Comparison of ENCODE assay signal across 9 mouse cellular contexts in the genomic region with DNA sequence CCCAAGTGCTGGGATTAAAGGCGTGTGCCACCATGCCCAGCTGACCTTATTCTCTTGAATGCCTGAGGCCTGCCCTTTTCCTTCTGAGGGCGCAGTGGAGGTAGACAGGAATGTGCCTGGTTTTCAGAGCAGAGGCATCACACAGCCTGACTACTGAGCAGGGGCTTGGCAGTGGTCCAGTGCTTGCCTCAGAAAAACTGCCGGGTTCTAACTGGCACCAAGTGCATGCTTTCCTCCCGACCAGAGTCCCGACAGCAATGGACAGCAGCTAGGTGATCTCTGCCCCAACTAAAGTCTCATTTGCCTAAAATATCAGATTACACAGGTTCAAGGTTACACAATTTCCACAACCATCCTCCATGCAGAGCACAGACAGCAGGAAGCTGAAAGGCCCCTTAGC. TPM values are rescaled to one million over a fixed set of nuclear protein-coding genes. Genes with fewer than 3 reads are reported as not detected.
A peak's percentile ranks its signal among the peaks of the same experiment; 100 is the strongest.
DNase-seq lines count a peak whose midpoint lies in the region; ATAC-seq and TF ChIP-seq lines count a peak whose summit lies in the region.
"Had no signal": no experiment of that assay in that cellular context is flagged by ENCODE, and none has a peak within 500 bp of the region (broad histone marks: within the 10 kb centered on the region; RNA-seq: fewer than 3 reads in every experiment).

No protein-coding gene starts in this region.

- no peak overlapping the region for H3K27ac ChIP-seq in forebrain, embryonic 14.5 days (ENCODE audit: low read depth, low read length)
- no peak overlapping the region for H3K27ac ChIP-seq in forebrain, postnatal 0 days (ENCODE audit: low read depth, low read length)
- H3K27ac ChIP-seq in forebrain, embryonic 12.5 days: no peak overlapping the region

- no peaks in the 10 kb centered on the region for H3K9me3 ChIP-seq in forebrain, embryonic 14.5 days (replicated peaks; ENCODE audit: control insufficient read depth, low read length)
- H3K9me3 ChIP-seq in forebrain, postnatal 0 days (ENCODE audit: low read length): no peaks in the 10 kb centered on the region
- no peaks in the 10 kb centered on the region for H3K9me3 ChIP-seq in forebrain, embryonic 12.5 days

- H3K36me3 ChIP-seq in forebrain, embryonic 14.5 days (ENCODE audit: control insufficient read depth, insufficient read depth, low read length): peaks cover 32% of the 10 kb centered on the region
- peaks cover 34% of the 10 kb centered on the region for H3K36me3 ChIP-seq in forebrain, postnatal 0 days (ENCODE audit: insufficient read depth)
- H3K36me3 ChIP-seq in forebrain, embryonic 12.5 days (replicated peaks): peaks cover 35% of the 10 kb centered on the region

- no peak overlapping the region for H3K9ac ChIP-seq in forebrain, embryonic 14.5 days (ENCODE audit: low read length)
- H3K9ac ChIP-seq in forebrain, postnatal 0 days: no peak overlapping the region
- H3K9ac ChIP-seq in forebrain, embryonic 12.5 days: no peak overlapping the region

- no peak overlapping the region for H3K4me3 ChIP-seq in forebrain, embryonic 14.5 days (ENCODE audit: low read depth, low read length)
- no peak overlapping the region for H3K4me3 ChIP-seq in forebrain, postnatal 0 days (ENCODE audit: low read depth, low read length)
- no peak overlapping the region for H3K4me3 ChIP-seq in forebrain, embryonic 12.5 days (replicated peaks)

- ATAC-seq in forebrain, embryonic 14.5 days: no peak
- ATAC-seq in forebrain, postnatal 0 days: no peak
- no peak for ATAC-seq in forebrain, embryonic 12.5 days (ENCODE audit: low FRiP score)
- ATAC-seq: inflammation-experienced regulatory T-cells, adult 6 months had no signal

- no peaks in the 10 kb centered on the region for H3K4me1 ChIP-seq in forebrain, embryonic 14.5 days (ENCODE audit: control insufficient read depth, insufficient read depth, low read length)
- no peaks in the 10 kb centered on the region for H3K4me1 ChIP-seq in forebrain, postnatal 0 days (ENCODE audit: insufficient read depth)
- H3K4me1 ChIP-seq in forebrain, embryonic 12.5 days: no peaks in the 10 kb centered on the region

- WGBS in forebrain, embryonic 14.5 days: 49% methylated on average over 5 of the region's 5 CpGs
- WGBS in forebrain, postnatal 0 days: 42% methylated on average over 5 of the region's 5 CpGs
- 77% methylated on average over 5 of the region's 5 CpGs for WGBS in forebrain, embryonic 12.5 days

- TF ChIP-seq CTCF in forebrain, postnatal 0 days (IDR thresholded peaks at IDR 0.05; ENCODE audit: low read depth): no peak

- peak; percentile 23 for DNase-seq in forebrain, embryonic 14.5 days (ENCODE audit: low spot score)
- DNase-seq in forebrain, postnatal 0 days: no peak
- DNase-seq in testis, postnatal 10 days (ENCODE audit: low spot score): peak; percentile 66
- no peak for DNase-seq in testis, postnatal 14 days (ENCODE audit: low spot score)
- DNase-seq in layer of hippocampus, adult 9-11 months: peak; percentile 47
- DNase-seq in thymus, postnatal 25 days: no peak
- DNase-seq in urinary bladder, adult 18-20 months (ENCODE audit: low spot score in 2 of 2): no peak

- H3K4me2 ChIP-seq in forebrain, embryonic 14.5 days (ENCODE audit: low read length): no peak overlapping the region
- no peak overlapping the region for H3K4me2 ChIP-seq in forebrain, postnatal 0 days (ENCODE audit: low read depth)
- H3K4me2 ChIP-seq in forebrain, embryonic 12.5 days: no peak overlapping the region

- H3K27me3 ChIP-seq in forebrain, embryonic 14.5 days (replicated peaks; ENCODE audit: control insufficient read depth, insufficient read depth, low read length): no peaks in the 10 kb centered on the region
- no peaks in the 10 kb centered on the region for H3K27me3 ChIP-seq in forebrain, postnatal 0 days (ENCODE audit: insufficient read depth, low read length)
- no peaks in the 10 kb centered on the region for H3K27me3 ChIP-seq in forebrain, embryonic 12.5 days

RNA-seq across cellular contexts. Expression of gene Mrto4, which starts 8.7 kb away (rescaled TPM):
- polyA plus RNA-seq in forebrain, embryonic 14.5 days (2014; fragmentation: Nextera tagmentation; extraction: Ambion mirVana): 101 and 110 TPM in 2 replicates
- total RNA-seq in forebrain, postnatal 0 days (2014; rRNA removed): 53.7 and 69.6 TPM in 2 replicates
- 75.5 and 80.7 TPM in 2 replicates for polyA plus RNA-seq in forebrain, postnatal 0 days (2015; fragmentation: Nextera tagmentation; extraction: Ambion mirVana)
- polyA plus RNA-seq in forebrain, embryonic 12.5 days (2016; fragmentation: Nextera tagmentation; extraction: Ambion mirVana): 113 and 126 TPM in 2 replicates

RNA-seq across cellular contexts. Expression of gene Emc1, which starts 8.7 kb away (rescaled TPM):
- polyA plus RNA-seq in forebrain, embryonic 14.5 days (2014; fragmentation: Nextera tagmentation; extraction: Ambion mirVana): 17.9 and 23.3 TPM in 2 replicates
- total RNA-seq in forebrain, postnatal 0 days (2014; rRNA removed): 46.2 and 65.8 TPM in 2 replicates
- 33.2 and 41.4 TPM in 2 replicates for polyA plus RNA-seq in forebrain, postnatal 0 days (2015; fragmentation: Nextera tagmentation; extraction: Ambion mirVana)
- 34.9 and 35.6 TPM in 2 replicates for polyA plus RNA-seq in forebrain, embryonic 12.5 days (2016; fragmentation: Nextera tagmentation; extraction: Ambion mirVana)

RNA-seq across cellular contexts. Expression of gene Ubr4, which starts 8.7 kb away (rescaled TPM):
- 51.3 and 71.4 TPM in 2 replicates for polyA plus RNA-seq in forebrain, embryonic 14.5 days (2014; fragmentation: Nextera tagmentation; extraction: Ambion mirVana)
- total RNA-seq in forebrain, postnatal 0 days (2014; rRNA removed): 89.6 and 106 TPM in 2 replicates
- 39.3 and 59.1 TPM in 2 replicates for polyA plus RNA-seq in forebrain, postnatal 0 days (2015; fragmentation: Nextera tagmentation; extraction: Ambion mirVana)
- polyA plus RNA-seq in forebrain, embryonic 12.5 days (2016; fragmentation: Nextera tagmentation; extraction: Ambion mirVana): 76.0 and 81.5 TPM in 2 replicates

RNA-seq across cellular contexts. Expression of gene Akr7a5, which starts 33.2 kb away (rescaled TPM):
- 56.6 and 59.4 TPM in 2 replicates for polyA plus RNA-seq in forebrain, embryonic 14.5 days (2014; fragmentation: Nextera tagmentation; extraction: Ambion mirVana)
- total RNA-seq in forebrain, postnatal 0 days (2014; rRNA removed): 41.1 and 49.7 TPM in 2 replicates
- polyA plus RNA-seq in forebrain, postnatal 0 days (2015; fragmentation: Nextera tagmentation; extraction: Ambion mirVana): 58.1 and 60.6 TPM in 2 replicates
- polyA plus RNA-seq in forebrain, embryonic 12.5 days (2016; fragmentation: Nextera tagmentation; extraction: Ambion mirVana): 70.7 and 78.1 TPM in 2 replicates

RNA-seq across cellular contexts. Expression of gene Pqlc2, which starts 33.2 kb away (rescaled TPM):
- 8.9 and 10.5 TPM in 2 replicates for polyA plus RNA-seq in forebrain, embryonic 14.5 days (2014; fragmentation: Nextera tagmentation; extraction: Ambion mirVana)
- total RNA-seq in forebrain, postnatal 0 days (2014; rRNA removed): 14.2 and 15.3 TPM in 2 replicates
- polyA plus RNA-seq in forebrain, postnatal 0 days (2015; fragmentation: Nextera tagmentation; extraction: Ambion mirVana): 10.0 and 12.1 TPM in 2 replicates
- polyA plus RNA-seq in forebrain, embryonic 12.5 days (2016; fragmentation: Nextera tagmentation; extraction: Ambion mirVana): 11.6 and 12.5 TPM in 2 replicates

Comparison
In these comparisons a context has a peak if more than half of its experiments do, and no peak if none do; other contexts are left out.
1. DNase-seq: peak in forebrain, embryonic 14.5 days (single experiment), testis, postnatal 10 days (single experiment) and layer of hippocampus, adult 9-11 months (single experiment); none in forebrain, postnatal 0 days (single experiment), testis, postnatal 14 days (single experiment), thymus, postnatal 25 days (single experiment) and urinary bladder, adult 18-20 months (0 of 2).